Mouse (Mus musculus): Measurements from ENCODE around the gene Ntn5. TPM values are rescaled to one million over a fixed set of nuclear protein-coding genes. Genes with fewer than 3 reads are reported as not detected.

Gene Ntn5
- polyA plus RNA-seq, 1 experiment: 0.85 TPM

GRCm38 (mm10) chr7:45725713-45726112 is 41.9 kb downstream of the Ntn5 start, which contains the start of gene Spaca4:
Gene Spaca4, minus strand, starts transcription at chr7:45725813.
- no peak for DNase-seq (ENCODE audit: low read depth)

GRCm38 (mm10) chr7:45726419-45726818 is 42.6 kb downstream of the Ntn5 start:
- DNase-seq (ENCODE audit: low read depth): no peak

GRCm38 (mm10) chr7:45727625-45728024 is 43.8 kb downstream of the Ntn5 start:
- DNase-seq (ENCODE audit: low read depth): no peak

GRCm38 (mm10) chr7:45730727-45731431 is 47.1 kb downstream of the Ntn5 start:
- DNase-seq (ENCODE audit: low read depth): no peak

- DNase-seq (ENCODE audit: low read depth): no peak
Measured at GRCm38 (mm10) chr7:45733477-45733876, 49.7 kb downstream of the Ntn5 start.

- DNase-seq (ENCODE audit: low read depth): no peak
Measured at GRCm38 (mm10) chr7:45739162-45739763, 55.4 kb downstream of the Ntn5 start.

GRCm38 (mm10) chr7:45739820-45740219 is 56.0 kb downstream of the Ntn5 start:
- no peak for DNase-seq (ENCODE audit: low read depth)

GRCm38 (mm10) chr7:45741308-45741707 is 57.5 kb downstream of the Ntn5 start:
- DNase-seq (ENCODE audit: low read depth): no peak

GRCm38 (mm10) chr7:45741777-45742176 is 58.0 kb downstream of the Ntn5 start:
- DNase-seq (ENCODE audit: low read depth): no peak

GRCm38 (mm10) chr7:45742338-45742737 is 58.5 kb downstream of the Ntn5 start:
- DNase-seq (ENCODE audit: low read depth): no peak

Other genes starting within 250 kb of the Ntn5 start
- gene Gys1, start 249.2 kb upstream of the Ntn5 start, polyA plus RNA-seq (2012; rRNA removed): 75.3 and 76.4 TPM in 2 replicates
- 46.0 and 47.8 TPM in 2 replicates for gene Ruvbl2, start 245.9 kb upstream of the Ntn5 start, polyA plus RNA-seq (2012; rRNA removed)
- 2,754 and 3,247 TPM in 2 replicates for gene Ftl1, start 224.1 kb upstream of the Ntn5 start, polyA plus RNA-seq (2012; rRNA removed)
- gene Bax, start 217.1 kb upstream of the Ntn5 start, polyA plus RNA-seq (2012; rRNA removed): 92.8 and 104 TPM in 2 replicates
- 2.5 and 2.6 TPM in 2 replicates for gene Tulp2, start 202.1 kb upstream of the Ntn5 start, polyA plus RNA-seq (2012; rRNA removed)
- 1.2 and 6.9 TPM in 2 replicates for gene Gm45808, start 197.2 kb upstream of the Ntn5 start, polyA plus RNA-seq (2012; rRNA removed)
- 15.6 and 16.4 TPM in 2 replicates for gene Dhdh, start 195.2 kb upstream of the Ntn5 start, polyA plus RNA-seq (2012; rRNA removed)
- gene Nucb1, start 173.6 kb upstream of the Ntn5 start, polyA plus RNA-seq (2012; rRNA removed): 540 and 702 TPM in 2 replicates
- 19.6 and 24.0 TPM in 2 replicates for gene Ppp1r15a, start 157.8 kb upstream of the Ntn5 start, polyA plus RNA-seq (2012; rRNA removed)
- gene Plekha4, start 157.7 kb upstream of the Ntn5 start, polyA plus RNA-seq (2012; rRNA removed): 13.5 and 13.9 TPM in 2 replicates
- gene Hsd17b14, start 129.1 kb upstream of the Ntn5 start, polyA plus RNA-seq (2012; rRNA removed): 2.6 and 6.3 TPM in 2 replicates
- gene Bcat2, start 113.9 kb upstream of the Ntn5 start, polyA plus RNA-seq (2012; rRNA removed): 111 and 127 TPM in 2 replicates
- 2.0 TPM in 2 replicates for gene Fgf21, start 68.5 kb upstream of the Ntn5 start, polyA plus RNA-seq (2012; rRNA removed)
- 24.1 and 36.6 TPM in 2 replicates for gene Fut1, start 66.7 kb upstream of the Ntn5 start, polyA plus RNA-seq (2012; rRNA removed)
- 0.58 and 0.75 TPM in 2 replicates for gene Izumo1, start 62.2 kb upstream of the Ntn5 start, polyA plus RNA-seq (2012; rRNA removed)
- 24.9 and 25.9 TPM in 2 replicates for gene Rasip1, start 56.5 kb upstream of the Ntn5 start, polyA plus RNA-seq (2012; rRNA removed)
- 6.1 and 7.7 TPM in 2 replicates for gene Mamstr, start 44.0 kb upstream of the Ntn5 start, polyA plus RNA-seq (2012; rRNA removed)
- 1.1 and 2.9 TPM in 2 replicates for gene Fut2, start 17.6 kb upstream of the Ntn5 start, polyA plus RNA-seq (2012; rRNA removed)
- 1.7 and 2.8 TPM in 2 replicates for gene Sec1, start 10.4 kb downstream of the Ntn5 start, polyA plus RNA-seq (2012; rRNA removed)
- 9.1 and 11.8 TPM in 2 replicates for gene Car11, start 15.8 kb downstream of the Ntn5 start, polyA plus RNA-seq (2012; rRNA removed)
- 31.0 and 50.0 TPM in 2 replicates for gene Dbp, start 21.1 kb downstream of the Ntn5 start, polyA plus RNA-seq (2012; rRNA removed)
- gene Rpl18, start 31.4 kb downstream of the Ntn5 start, polyA plus RNA-seq (2012; rRNA removed): 1,223 and 1,429 TPM in 2 replicates
- gene Sphk2, start 34.0 kb downstream of the Ntn5 start, polyA plus RNA-seq (2012; rRNA removed): 50.0 and 52.1 TPM in 2 replicates
- gene Fam83e, start 37.2 kb downstream of the Ntn5 start, polyA plus RNA-seq (2012; rRNA removed): 2.6 and 2.7 TPM in 2 replicates
- gene Spaca4, start 41.8 kb downstream of the Ntn5 start, polyA plus RNA-seq (2012; rRNA removed): 0.93 and 1.3 TPM in 2 replicates
- gene Lmtk3, start 99.7 kb downstream of the Ntn5 start, polyA plus RNA-seq (2012; rRNA removed): 2.7 and 3.6 TPM in 2 replicates
- 22.6 and 37.0 TPM in 2 replicates for gene Sult2b1, start 100.6 kb downstream of the Ntn5 start, polyA plus RNA-seq (2012; rRNA removed)
- 51.1 and 56.9 TPM in 2 replicates for gene Cyth2, start 130.6 kb downstream of the Ntn5 start, polyA plus RNA-seq (2012; rRNA removed)
- gene Kcnj14, start 140.8 kb downstream of the Ntn5 start, polyA plus RNA-seq (2012; rRNA removed): 1.4 and 15.1 TPM in 2 replicates
- 11.4 and 13.8 TPM in 2 replicates for gene Grwd1, start 146.9 kb downstream of the Ntn5 start, polyA plus RNA-seq (2012; rRNA removed)
- gene Kdelr1, start 188.8 kb downstream of the Ntn5 start, polyA plus RNA-seq (2012; rRNA removed): 336 and 353 TPM in 2 replicates
- gene Grin2d, start 194.4 kb downstream of the Ntn5 start, polyA plus RNA-seq (2012; rRNA removed): 1.3 and 1.8 TPM in 2 replicates
- 1.7 and 3.1 TPM in 2 replicates for gene Syngr4, start 212.7 kb downstream of the Ntn5 start, polyA plus RNA-seq (2012; rRNA removed)
- 53.9 and 63.6 TPM in 2 replicates for gene Tmem143, start 212.9 kb downstream of the Ntn5 start, polyA plus RNA-seq (2012; rRNA removed)
- gene Emp3, start 237.4 kb downstream of the Ntn5 start, polyA plus RNA-seq (2012; rRNA removed): 91.6 and 139 TPM in 2 replicates
- gene Ccdc114, start 240.1 kb downstream of the Ntn5 start, polyA plus RNA-seq (2012; rRNA removed): 4.6 and 6.9 TPM in 2 replicates

All from gonadal fat pad, adult 2 months (tissue).